Mouse (Mus musculus) CD4-positive, CD25-positive, alpha-beta regulatory T cell (primary cell): Measurements from ENCODE around the gene Uap1. TPM values are rescaled to one million over a fixed set of nuclear protein-coding genes. Genes with fewer than 3 reads are reported as not detected.

Experiments
- polyA plus RNA-seq: library from polyadenylated mRNA; unstranded; fragments of 100-300 nt; shearing (Covaris generic); gene quantifications from one replicate; pipeline ENCODE4 v1.2.1, GENCODE M21; 2017

The Uap1 gene
- polyA plus RNA-seq = 34.9 TPM

DNA sequence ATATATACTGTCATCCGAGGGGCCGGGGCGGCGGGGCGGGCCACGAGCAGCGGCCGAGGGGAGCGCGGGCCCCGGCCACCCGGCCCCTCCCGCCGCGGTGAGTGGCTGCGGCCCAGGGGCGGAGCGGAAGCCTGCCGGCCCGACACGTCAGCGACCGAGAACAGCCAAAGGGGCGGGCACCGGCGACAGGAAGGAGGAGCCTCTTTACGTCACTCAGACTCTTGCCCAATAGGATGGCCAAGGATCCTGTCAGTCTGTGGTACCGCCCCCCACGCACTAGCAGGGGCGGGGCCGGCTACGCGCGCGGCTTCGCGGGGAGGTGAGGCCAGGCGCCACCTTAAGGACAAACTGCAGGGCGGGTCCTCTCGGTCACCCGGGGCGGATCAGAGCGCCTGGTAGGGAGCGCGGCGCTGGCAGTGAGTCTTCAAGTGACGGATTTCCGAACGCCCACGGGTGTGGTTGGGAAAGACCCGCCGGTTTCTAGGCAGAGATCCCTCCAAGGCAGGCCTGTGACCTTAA lies at the start of gene Uap1:
TSS of gene Uap1 (minus strand) at position 144 of the 519 bp plus-strand sequence.

GRCm38 (mm10) chr1:170214757-170215522 lies 40.2 kb upstream of the Uap1 start, which contains the start of gene Uhmk1:
Gene Uhmk1, minus strand, starts transcription at chr1:170215397.

GRCm38 (mm10) chr1:170110516-170111332 lies 64.0 kb downstream of the Uap1 start, which contains the start of gene Ddr2:
Gene Ddr2, minus strand, starts transcription at chr1:170110762.

Other genes starting within 250 kb of the Uap1 start
- gene Ccdc190, start 246.3 kb downstream of the Uap1 start, polyA plus RNA-seq = not detected
- gene Hsd17b7, start 205.7 kb downstream of the Uap1 start, polyA plus RNA-seq = 6.5 TPM
- gene Ddr2, start 64.2 kb downstream of the Uap1 start, polyA plus RNA-seq = not detected
- 28.1 TPM for gene Uhmk1, start 40.4 kb upstream of the Uap1 start, polyA plus RNA-seq
- not detected for gene Sh2d1b2, start 57.8 kb upstream of the Uap1 start, polyA plus RNA-seq
- not detected for gene Sh2d1b1, start 102.4 kb upstream of the Uap1 start, polyA plus RNA-seq
- gene Gm7694, start 131.4 kb upstream of the Uap1 start, polyA plus RNA-seq = not detected
- not detected for gene Spata46, start 133.8 kb upstream of the Uap1 start, polyA plus RNA-seq